Mouse (Mus musculus): ENCODE results near the gene Agk. TPM values are rescaled to one million over a fixed set of nuclear protein-coding genes. Genes with fewer than 3 reads are reported as not detected.

Agk gene
- polyA plus RNA-seq, 1 experiment from 2014 or later: 36.5 TPM

Other genes with a start within 250 kb of the Agk start
- 14.2 and 14.3 TPM in 2 replicates for gene E330009J07Rik, start 111.0 kb downstream of the Agk start, polyA plus RNA-seq (2015; fragmentation: Nextera tagmentation; extraction: Ambion mirVana)
- gene Wee2, start 113.9 kb downstream of the Agk start, polyA plus RNA-seq (2015; fragmentation: Nextera tagmentation; extraction: Ambion mirVana): 0.13 and 0.15 TPM in 2 replicates
- gene Ssbp1, start 146.2 kb downstream of the Agk start, polyA plus RNA-seq (2015; fragmentation: Nextera tagmentation; extraction: Ambion mirVana): 152 and 165 TPM in 2 replicates
- 0.15 TPM in 1 of 2 replicates, not detected in the other for gene Tas2r137, start 166.1 kb downstream of the Agk start, polyA plus RNA-seq (2015; fragmentation: Nextera tagmentation; extraction: Ambion mirVana)
- gene Tas2r108, start 168.4 kb downstream of the Agk start, polyA plus RNA-seq (2015; fragmentation: Nextera tagmentation; extraction: Ambion mirVana): not detected in 2 replicates
- gene Prss37, start 194.3 kb downstream of the Agk start, polyA plus RNA-seq (2015; fragmentation: Nextera tagmentation; extraction: Ambion mirVana): not detected in 2 replicates
- 0.12 and 0.16 TPM in 2 replicates for gene Olfr461, start 229.9 kb downstream of the Agk start, polyA plus RNA-seq (2015; fragmentation: Nextera tagmentation; extraction: Ambion mirVana)
- not detected in 2 replicates for gene Olfr460, start 244.3 kb downstream of the Agk start, polyA plus RNA-seq (2015; fragmentation: Nextera tagmentation; extraction: Ambion mirVana)

Measured in midbrain, embryonic 13.5 days (tissue).